In genomic region chr5:38235422-38235821, GRCm38 (mm10) we compare ENCODE assay signal across 10 mouse cellular contexts. TPM values are rescaled to one million over a fixed set of nuclear protein-coding genes. Genes with fewer than 3 reads are reported as not detected.
DNase-seq lines count a peak whose midpoint lies in the region.
"Had no signal": no experiment of that assay in that cellular context is flagged by ENCODE, and none has a peak within 500 bp of the region (broad histone marks: within the 10 kb centered on the region; RNA-seq: fewer than 3 reads in every experiment).

No protein-coding gene starts in this region.

- H3K36me3 ChIP-seq in splenic B cell, adult 2 months (ENCODE audit: control insufficient read depth, insufficient read depth, low read length, poor library complexity, severe bottlenecking) = peaks cover 7% of the 10 kb centered on the region; the same call in 1 of the 2 replicates

- DNase-seq in frontal cortex, postnatal 36 days (ENCODE audit: low spot score in 2 of 2) = peak; percentile 28 to 41
- DNase-seq in frontal cortex, postnatal 14 days (ENCODE audit: low spot score in 2 of 2) = no peak
- DNase-seq in right cerebral cortex, postnatal 4 days = peak; percentile 71
- no peak for DNase-seq in right cerebral cortex, postnatal 25 days
- peak; percentile 35 for DNase-seq in c-Kit-positive CD71-positive TER-119-negative erythroid progenitor cells, embryonic 14.5 days (ENCODE audit: low read depth)
- DNase-seq in heart, postnatal 36 days = peak; percentile 33 to 52
- peak; percentile 72 for DNase-seq in lung, postnatal 36 days
- peak; percentile 80 for DNase-seq in splenic B cell, adult 2 months (ENCODE audit: low read depth, low spot score)

- H3K27me3 ChIP-seq in splenic B cell, adult 2 months (ENCODE audit: control insufficient read depth, insufficient read depth, low read length, poor library complexity, severe bottlenecking) = no peaks in the 10 kb centered on the region
- H3K27me3 ChIP-seq: embryonic facial prominence, embryonic 12.5 days; liver, embryonic 15.5 days had no signal

- intact Hi-C loops in heart, postnatal 36 days (cut with DNase I) = no loop called here

RNA-seq across cellular contexts. Expression of gene Lyar, which starts 15.2 kb away (rescaled TPM):
- 10 to 100 TPM; 18.7 to 19.0 TPM for total RNA-seq in heart, postnatal 36 days (2021)

RNA-seq across cellular contexts. Expression of gene Zbtb49, which starts 15.2 kb away (rescaled TPM):
- total RNA-seq in heart, postnatal 36 days (2021) = 1 to 10 TPM; 3.9 to 4.4 TPM

RNA-seq across cellular contexts. Expression of gene Tmem128, which starts 24.6 kb away (rescaled TPM):
- total RNA-seq in heart, postnatal 36 days (2021) = 10 to 100 TPM; 15.6 to 15.8 TPM

RNA-seq across cellular contexts. Expression of gene Otop1, which starts 40.4 kb away (rescaled TPM):
- 1 to 10 TPM in 1 of 2 experiments, under 1 TPM in 1; 0.16 to 1.1 TPM for total RNA-seq in heart, postnatal 36 days (2021)

Comparison
In these comparisons a context has a peak if more than half of its experiments do, and no peak if none do; other contexts are left out.
1. DNase-seq: peak in frontal cortex, postnatal 36 days (2 of 2), right cerebral cortex, postnatal 4 days (single experiment), c-Kit-positive CD71-positive TER-119-negative erythroid progenitor cells, embryonic 14.5 days (single experiment), heart, postnatal 36 days (2 of 2), lung, postnatal 36 days (single experiment) and splenic B cell, adult 2 months (single experiment); none in frontal cortex, postnatal 14 days (0 of 2) and right cerebral cortex, postnatal 25 days (single experiment).